Mouse (Mus musculus): Measurements from ENCODE around the gene Ppm1h.
"Not testable (repeated sequence)": the region's sequence is repeated elsewhere in the genome, so short reads cannot be mapped to it uniquely, and the experiment has no call there.

Ppm1h gene

DNA sequence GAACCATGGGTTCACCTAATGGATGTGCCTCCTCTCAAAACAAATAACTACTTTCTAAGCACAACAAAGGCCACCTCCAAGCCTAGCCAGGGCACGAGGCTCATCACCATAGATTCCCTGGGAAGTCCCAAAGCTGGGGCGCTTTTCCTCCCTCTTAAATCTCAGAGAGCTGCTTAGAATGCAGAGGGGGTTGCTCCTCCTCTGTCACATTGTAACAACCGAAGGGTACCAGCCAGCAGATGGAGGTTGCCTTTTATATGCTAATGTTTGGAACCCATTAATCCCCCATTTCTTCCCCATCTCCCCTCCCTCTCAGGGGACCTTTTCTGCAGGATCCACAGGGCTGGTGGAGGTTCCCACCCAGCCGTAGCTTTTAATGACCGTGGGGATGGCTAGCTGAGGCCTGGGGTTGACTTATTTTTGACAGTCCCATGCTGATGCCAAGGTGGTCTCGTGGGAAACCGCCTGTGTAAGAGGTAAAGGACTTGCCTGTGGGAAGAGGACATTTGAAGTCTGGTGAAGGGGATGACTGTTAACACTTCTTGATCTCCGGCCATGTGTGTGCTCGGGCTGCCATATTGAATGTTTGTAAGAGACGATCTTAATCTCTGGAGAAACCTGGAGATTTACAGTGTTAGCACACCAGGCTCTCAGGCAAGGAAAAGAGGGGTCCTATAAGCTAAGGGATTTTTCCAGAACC lies 253.4 kb downstream of the Ppm1h start:
- DNase-seq (ENCODE audit: low spot score): no peak

DNA sequence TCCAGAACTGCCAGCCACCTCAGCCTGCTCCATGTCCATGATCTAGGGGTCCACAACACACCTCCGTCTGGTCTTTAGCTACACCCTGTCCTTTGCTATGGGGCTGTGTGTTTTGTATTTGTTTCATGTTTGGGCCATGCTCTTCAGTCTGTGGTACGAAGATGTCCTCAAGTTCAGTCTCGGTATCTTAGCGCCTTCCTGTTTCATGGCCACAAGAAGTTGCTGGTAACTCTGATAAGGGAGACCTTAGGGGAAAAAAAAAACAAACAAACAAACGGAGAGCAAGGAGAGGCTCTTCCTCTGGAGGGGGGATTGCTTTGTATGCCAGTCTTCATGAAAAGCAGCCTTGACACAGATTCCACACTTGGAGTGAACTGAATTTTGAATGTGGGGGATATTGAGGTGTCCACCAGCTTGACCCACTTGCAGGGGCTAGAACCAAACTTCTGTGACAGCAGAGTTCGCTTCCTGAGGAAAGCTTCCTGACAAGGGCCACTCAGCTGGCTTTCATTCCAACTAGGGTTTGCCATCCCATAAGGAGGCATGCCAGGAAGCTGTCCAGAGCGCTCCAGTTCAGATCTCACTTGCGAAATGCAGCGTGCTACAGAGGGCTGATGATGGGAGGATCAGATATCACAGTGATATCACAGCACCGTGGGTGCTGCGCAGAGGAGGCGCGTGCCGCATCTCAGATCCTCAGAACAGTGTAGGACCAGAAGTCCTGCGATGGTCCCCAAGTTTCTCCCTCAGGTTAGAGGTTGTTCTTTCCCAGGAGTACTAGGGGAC lies 254.7 kb downstream of the Ppm1h start:
- no peak for DNase-seq (ENCODE audit: low spot score)

DNA sequence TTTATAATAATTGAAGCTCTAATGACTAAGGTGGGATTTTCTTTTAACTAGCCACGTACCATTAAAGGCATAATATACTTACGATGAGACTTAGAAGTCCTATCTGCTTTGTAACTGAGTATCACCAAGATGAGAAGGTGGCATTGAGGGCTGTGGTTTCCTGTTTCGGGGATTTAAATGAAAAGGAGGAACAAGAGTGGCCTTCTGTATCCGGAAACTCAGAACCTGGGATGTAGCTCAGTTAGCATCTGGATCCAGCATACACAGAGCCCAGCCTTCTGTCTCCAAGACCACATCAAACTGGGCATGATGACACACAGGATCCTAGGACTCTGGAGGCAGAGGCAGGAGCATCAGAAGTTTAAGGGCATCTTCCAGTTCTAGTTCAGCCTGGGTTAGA lies 256.8 kb downstream of the Ppm1h start:
- not testable (repeated sequence) for DNase-seq (ENCODE audit: low spot score)

DNA sequence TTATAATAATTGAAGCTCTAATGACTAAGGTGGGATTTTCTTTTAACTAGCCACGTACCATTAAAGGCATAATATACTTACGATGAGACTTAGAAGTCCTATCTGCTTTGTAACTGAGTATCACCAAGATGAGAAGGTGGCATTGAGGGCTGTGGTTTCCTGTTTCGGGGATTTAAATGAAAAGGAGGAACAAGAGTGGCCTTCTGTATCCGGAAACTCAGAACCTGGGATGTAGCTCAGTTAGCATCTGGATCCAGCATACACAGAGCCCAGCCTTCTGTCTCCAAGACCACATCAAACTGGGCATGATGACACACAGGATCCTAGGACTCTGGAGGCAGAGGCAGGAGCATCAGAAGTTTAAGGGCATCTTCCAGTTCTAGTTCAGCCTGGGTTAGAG lies 258.8 kb downstream of the Ppm1h start:
- not testable (repeated sequence) for DNase-seq (ENCODE audit: low spot score)

DNA sequence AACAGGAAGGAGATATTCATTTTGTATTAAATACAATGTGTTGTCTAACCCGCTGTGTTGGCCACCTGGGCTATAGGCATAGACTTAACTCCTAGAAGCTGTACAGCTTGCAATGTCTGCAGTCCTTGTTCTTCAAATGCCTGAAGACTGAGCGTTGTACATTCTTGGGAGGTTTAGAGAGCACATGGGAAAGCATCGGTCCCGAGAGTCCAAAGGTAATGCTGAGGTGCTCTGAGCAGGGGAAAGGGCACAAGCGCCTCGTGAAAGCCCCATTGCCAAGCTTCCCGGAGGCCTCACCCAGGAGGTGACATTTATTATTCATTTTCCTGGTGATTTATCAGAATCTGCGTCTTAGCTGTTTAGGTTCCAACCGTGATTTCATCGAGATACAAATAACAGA lies 261.0 kb downstream of the Ppm1h start:
- DNase-seq (ENCODE audit: low spot score): no peak

DNA sequence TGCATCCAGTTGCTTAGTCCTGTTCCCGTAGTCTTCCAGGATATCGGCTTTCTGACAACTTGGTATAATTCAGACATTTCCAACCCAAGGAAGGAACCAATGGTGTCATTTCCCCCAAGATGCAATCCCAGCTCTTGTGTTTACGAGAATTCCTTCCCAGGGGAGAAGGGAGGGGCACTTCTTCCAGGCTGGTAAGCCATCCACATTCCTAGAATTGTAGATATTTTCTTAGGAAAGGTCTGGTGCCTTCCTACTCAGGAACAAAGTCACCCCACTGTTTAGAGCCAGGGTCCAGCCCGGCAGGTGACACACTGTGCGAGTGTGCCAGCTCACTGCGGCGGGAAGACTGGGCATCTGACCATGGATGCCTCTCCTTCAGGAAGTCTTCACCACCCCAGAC lies 264.2 kb downstream of the Ppm1h start:
- no peak for DNase-seq (ENCODE audit: low spot score)

DNA sequence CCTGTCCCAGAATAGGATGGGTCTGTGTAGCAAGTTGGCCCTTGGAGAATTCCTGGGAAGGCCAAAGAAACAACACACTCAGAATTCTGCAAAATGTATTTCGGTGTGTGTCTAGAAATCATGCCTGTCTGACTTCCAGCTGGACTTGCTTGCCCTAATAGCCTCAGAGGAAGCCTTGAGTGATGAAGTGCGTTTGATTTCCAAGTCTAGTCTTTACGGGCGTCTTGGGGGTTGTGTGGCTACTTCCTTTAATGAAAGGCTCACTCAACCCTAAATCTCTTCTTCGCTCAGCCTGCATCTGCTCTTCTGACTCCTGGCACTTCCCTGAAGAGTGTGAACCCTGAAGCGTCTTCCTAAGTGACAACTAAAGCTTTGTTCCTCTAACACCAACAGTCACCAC lies 265.3 kb downstream of the Ppm1h start:
- no peak for DNase-seq (ENCODE audit: low spot score)

DNA sequence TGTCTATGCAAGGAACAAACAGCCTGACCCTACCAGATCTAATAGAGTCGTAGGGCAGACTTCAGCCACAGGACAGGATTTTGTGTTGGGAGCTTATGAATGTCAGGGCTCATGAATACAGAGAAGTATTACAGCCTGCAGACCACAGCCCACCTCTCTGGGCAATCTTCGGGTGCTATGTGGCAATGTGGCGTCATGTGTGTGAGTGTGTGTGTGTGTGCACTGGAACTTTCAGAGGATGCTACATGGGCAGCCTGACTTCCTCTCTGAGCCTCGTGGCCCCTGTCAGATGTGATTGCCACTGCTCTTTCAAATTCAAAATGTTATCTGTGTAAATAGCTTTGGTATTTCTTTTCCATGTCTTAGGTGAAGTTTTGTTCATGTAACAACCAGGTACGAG lies 266.3 kb downstream of the Ppm1h start:
- DNase-seq (ENCODE audit: low spot score): no peak

DNA sequence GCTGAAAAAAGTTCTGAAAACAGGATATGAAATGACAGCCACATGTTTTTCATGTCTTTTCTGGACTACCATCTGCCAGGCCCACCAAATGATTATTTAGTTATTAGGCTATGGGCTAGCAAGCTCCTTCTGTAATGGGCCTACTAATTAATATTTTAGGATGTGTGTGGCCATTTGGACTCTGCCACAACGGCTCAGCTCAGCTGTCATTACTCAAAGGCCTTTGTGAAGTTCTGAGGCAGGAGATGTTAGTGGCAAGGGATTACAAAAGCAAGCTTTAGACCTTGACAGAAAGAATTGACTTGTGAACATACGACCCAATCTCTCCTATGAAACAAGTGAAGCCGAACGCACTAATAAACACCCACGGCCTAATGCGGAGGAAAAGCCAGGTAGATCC lies 272.4 kb downstream of the Ppm1h start:
- peak; percentile 67 for DNase-seq (ENCODE audit: low spot score)

DNA sequence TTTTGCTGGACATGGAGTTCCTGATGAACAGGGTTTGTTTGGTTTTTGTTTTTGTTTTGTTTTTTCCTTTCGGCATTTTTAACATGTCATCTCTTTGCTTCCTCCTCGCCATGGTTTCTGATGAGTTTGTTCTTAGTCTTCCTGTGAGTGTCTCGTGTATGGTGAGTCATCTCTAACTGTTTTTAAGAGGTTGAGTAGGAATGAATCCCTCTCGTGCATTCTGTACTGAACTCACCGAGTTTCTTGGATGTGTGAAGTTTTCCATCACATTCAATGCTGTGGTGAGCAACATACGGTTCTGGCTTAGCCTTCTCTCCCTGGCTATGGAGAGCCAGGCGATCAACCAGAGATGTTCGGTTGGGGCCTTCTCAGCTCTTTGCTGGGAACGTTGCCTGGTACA lies 275.0 kb downstream of the Ppm1h start:
- no peak for DNase-seq (ENCODE audit: low spot score)

DNA sequence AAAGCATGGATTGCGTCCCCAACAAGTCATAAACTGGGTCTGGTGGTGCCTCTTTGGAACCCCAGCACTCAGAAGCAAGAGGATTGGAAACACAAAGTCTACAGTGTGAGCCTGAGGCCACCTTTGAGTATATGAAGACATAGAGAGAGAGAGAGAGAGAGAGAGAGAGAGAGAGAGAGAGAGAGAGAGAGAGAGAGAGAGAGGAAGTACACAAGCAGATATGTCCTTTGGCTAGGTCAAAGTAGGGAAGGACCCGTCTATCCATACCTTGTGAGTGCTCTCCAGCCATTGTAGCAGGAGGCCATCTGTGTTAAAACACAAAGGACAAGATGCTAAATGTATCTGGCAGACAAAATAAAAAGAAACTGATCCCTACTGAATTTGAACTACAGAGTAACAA lies 279.4 kb downstream of the Ppm1h start:
- DNase-seq (ENCODE audit: low spot score): no peak

DNA sequence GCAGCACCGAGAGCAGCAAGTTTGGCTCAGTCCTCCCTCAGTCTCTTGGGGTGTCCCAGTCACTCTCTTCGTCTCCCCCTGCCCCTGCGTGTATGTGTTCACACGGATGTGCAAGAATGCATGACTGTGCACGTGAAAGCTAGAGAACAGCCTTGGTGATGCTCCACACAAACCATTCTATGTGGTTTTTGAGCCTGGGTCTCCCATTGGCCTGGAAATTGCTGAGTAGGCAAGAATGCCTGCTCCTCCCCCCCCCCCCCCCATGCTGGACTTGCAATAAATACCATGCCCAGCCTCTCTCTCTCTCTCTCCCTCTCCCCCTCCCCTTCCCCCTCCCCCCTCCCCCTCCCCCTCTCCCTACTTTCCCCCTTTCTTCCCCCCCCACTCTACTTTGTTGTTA lies 280.1 kb downstream of the Ppm1h start:
- DNase-seq (ENCODE audit: low spot score): no peak

DNA sequence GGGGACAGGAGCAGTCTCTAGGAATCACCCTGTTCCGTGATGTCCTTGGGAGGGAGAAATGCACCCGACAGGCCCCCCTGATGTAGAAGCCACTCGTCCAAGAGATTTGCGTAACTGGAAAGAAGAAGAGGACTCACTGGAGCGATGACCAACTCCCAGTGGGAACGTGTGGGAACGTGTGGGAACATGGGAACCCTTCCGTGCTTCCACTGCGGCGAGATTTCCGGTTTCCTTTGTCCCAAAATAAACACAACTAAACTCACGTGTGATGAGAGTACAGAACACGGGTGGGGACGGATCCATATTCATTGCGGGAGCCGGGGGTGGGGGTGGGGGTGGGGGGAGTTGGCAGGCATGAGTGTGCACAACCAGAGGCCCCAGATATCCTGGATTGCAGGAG lies 281.7 kb downstream of the Ppm1h start:
- no peak for DNase-seq (ENCODE audit: low spot score)

DNA sequence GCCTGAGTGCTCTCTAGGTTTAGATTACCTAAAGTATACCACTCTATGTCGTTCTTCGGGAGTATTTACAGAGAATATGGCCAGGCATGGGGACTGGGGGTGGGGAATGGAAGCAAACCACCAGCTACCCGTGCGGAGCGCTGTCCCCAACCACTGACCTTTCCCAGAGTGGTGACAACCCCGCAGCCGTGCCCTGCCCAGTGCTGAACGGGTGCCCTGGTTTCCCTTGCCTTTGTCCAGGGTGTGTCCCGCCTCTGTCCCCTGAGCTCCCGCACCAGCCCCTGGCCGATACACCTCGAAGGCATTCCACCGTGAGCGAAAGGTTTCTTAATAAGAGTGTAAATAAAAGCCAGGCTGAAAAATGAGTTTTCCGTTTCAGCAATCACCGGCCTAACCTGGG lies 282.2 kb downstream of the Ppm1h start:
- DNase-seq (ENCODE audit: low spot score): no peak

DNA sequence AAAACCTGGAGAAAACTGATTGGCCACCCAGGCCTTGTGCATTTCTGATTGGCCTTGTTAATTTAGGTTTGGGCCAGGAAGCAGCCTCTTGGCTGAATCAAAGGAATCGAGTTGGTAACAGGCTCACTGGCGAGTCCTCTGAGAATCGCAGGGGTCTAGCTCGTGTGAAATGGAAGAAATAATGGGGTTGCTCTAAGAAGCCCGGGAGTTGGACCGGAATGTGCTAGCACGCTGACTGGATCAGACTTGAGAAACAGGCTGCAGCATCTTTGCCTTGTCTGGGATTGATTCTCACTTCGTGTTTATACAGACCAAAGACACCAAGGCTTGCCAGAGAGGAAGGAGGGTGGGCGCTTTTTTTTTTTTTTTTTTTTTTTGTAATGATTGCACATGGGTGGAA lies 282.9 kb downstream of the Ppm1h start:
- DNase-seq (ENCODE audit: low spot score): no peak

DNA sequence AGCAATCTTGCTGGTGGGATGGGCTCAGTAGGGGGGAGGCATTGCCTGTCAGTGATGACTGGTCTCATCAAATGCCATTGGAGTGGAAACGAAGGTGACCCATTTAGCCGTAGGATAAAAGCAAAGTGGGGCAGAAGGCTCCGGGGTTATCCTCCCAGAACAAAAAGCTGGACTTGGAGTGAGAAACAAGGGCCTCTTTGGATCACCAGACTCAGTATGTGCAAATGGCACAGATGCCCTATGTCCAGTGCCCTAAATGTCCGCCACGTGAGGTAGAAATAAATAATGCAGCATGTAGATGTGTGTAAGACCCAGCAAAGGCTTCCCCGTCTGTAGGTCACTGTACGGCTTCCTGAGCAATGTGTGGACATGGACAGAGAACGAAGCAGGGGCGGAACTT lies 284.1 kb downstream of the Ppm1h start:
- peak; percentile 58 for DNase-seq (ENCODE audit: low spot score)

DNA sequence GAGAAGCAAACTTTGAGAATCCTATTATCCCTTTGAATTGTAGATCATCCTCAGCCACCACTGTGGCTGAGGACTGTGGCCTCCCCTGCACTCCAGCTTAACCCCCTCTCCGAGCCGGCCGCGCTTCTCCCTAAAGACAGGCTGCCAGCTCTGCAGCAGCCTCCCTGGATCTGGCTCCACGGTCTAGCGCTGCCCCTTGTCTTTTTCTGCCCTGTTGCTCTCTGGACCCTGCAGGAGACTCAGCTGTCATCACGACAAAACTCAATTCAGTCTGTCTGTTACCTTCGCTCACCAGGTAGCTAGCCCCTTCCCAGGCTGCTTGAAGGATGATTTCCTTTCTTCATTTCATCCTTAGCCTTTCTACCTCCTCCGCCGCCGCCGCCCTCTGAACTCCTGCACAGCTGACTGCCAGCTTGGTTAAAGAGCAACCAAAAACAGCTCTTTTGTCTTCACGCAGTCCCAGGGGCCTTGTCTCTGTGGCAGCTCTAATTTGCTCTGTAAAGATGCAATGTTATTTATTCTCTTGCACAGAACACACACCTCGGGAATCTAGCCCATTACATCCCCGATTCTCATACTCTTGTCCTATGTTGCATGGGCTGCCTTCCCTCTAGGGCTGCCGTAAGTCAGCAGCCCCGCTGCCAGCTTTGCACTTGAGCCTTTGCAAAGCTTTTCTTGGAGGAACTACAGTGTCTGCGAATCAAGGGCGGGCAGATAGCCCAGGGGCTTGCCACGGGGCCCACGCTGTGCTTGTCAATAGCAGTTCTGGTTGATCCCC lies 285.1 kb downstream of the Ppm1h start:
- DNase-seq (ENCODE audit: low spot score): peak; percentile 61

DNA sequence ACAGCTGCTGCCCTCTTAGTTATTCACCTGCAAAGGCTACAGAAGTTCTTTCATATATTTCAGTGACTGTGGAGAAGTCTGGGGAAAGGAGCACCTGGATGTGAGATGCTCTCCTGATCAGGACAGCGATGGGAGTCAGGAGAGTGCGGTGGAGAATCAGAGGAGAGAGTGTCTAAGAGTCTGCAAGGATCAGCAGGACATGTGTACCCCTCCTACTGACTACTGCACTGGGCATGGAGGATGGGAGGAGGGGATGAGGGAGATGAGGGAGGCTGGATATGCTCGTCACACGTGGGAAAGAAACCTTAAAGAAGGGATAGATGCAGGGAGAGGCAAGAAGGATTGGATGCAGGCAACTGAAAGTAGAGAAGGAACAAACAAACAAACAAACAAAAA lies 285.7 kb downstream of the Ppm1h start:
- DNase-seq (ENCODE audit: low spot score): no peak

DNA sequence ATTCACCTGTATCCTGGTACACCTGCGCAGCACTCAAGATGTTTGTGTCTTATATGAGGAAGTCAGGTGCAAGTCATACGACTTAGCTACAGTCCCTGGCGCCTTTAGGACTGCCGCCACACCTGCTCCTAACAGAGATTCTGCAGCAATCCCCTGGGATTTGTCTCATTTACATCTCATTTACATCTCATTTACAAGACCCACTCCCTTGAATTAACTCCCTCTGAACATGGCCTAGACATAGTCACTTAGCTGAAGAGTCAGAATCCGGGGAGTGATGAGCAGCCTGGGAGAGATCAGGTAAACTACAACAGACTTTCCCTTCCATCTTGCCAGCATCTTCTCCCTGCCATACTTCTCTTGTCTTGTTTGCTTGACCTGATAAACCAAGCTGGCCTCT lies 287.1 kb downstream of the Ppm1h start:
- not testable (repeated sequence) for DNase-seq (ENCODE audit: low spot score)

DNA sequence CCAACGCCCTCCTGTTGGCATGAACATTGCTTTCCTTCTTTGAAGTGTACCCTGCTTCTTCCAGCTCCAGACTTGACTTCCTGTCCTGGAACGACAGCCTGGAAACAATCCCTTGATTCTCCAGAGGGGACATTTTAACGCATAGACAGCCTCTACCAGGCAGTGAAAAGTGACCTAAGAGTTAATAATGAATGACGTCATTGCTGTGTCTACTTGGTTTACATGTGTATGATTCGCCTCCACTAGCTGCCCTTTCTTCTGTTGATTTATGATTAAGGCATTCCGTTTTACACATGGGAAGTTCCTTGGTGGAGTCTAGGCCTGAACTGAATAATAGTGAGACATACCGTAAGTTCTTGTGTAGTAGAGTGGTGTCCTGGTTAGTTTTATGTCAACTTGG lies 287.9 kb downstream of the Ppm1h start:
- no peak for DNase-seq (ENCODE audit: low spot score)

DNA sequence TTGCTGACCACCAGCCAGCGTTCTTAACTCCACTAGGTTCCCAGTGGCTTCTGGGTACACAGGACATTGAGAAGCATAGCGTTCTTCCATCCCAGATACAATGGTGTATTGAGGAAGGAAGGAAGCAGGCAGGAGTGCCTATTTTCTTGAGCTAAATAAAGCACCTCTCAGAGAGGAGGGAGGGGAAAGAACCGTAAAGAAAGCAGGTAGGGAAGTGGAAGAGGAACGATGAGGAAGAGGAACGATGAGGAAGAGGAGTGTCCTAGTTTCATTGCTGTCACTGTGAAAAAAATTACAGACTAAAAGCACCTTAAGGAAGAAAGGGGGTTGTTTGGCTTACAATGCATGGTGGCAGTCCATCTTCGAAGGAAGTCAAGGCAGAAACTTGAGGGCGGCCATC lies 291.6 kb downstream of the Ppm1h start:
- DNase-seq (ENCODE audit: low spot score): no peak

DNA sequence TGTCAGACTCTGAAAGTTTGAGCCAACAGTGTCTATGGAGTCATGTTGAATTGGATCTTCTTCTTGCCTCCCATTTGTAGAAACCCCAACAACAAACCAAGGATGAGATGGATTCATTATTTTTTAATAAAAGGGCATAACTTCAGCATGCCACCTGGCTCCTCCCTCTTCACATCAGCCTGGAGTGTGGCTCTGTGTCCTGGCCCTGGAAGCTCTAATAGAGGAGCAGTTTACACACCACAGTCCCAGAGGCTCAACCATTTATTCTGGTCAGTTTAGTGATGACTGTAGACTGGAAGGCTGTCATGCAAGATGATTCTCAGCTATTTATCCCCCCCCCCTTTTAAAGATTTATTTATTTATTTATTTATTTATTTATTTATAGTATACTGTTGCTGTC lies 294.7 kb downstream of the Ppm1h start:
- DNase-seq (ENCODE audit: low spot score): no peak

DNA sequence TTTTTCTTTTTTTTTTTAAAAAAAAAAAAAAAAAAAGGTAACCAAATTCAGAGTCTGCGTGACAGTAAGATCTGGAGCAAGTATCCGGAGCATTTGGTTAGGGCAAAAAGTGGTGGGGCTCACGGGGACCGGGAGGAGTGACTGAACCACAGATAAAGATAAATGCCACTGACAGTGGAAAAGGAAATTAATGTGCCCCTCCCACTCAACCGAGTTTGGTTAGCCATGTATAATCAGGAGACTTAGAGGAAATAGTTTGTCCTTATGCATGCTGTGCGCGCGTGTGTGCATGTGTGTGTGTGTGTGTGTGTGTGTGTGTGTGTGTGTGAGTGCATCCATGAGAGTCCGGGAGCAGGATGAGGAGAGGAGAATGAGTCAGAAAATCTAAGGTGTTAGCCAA lies 297.5 kb downstream of the Ppm1h start:
- DNase-seq (ENCODE audit: low spot score): no peak
